Mouse (Mus musculus): ENCODE measurements around the gene Smarcd2. TPM values are rescaled to one million over a fixed set of nuclear protein-coding genes. Genes with fewer than 3 reads are reported as not detected.

Gene Smarcd2
- polyA plus RNA-seq, 1 experiment from 2014 or later: 78.6 TPM

GRCm38 (mm10) chr11:106265570-106265969, 7.2 kb downstream of the Smarcd2 start:
- Histone ChIP-seq H3K4me3 (ENCODE audit: low read length) (no peak overlapping the region), H3K27me3 (ENCODE audit: control insufficient read depth, insufficient read depth, low read length) (no peaks in the 10 kb centered on the region), H3K36me3 (ENCODE audit: control insufficient read depth, insufficient read depth, low read length) (peaks cover 74% of the 10 kb centered on the region), H3K9ac (ENCODE audit: low read depth, low read length) (no peak overlapping the region), H3K9me3 (ENCODE audit: control insufficient read depth, low read length) (no peaks in the 10 kb centered on the region), H3K4me1 (ENCODE audit: control insufficient read depth, insufficient read depth, low read length) (peaks cover 28% of the 10 kb centered on the region), H3K27ac (ENCODE audit: low read depth, low read length) (no peak overlapping the region), H3K4me2 (replicated peaks; ENCODE audit: low read depth, low read length) (no peak overlapping the region)
- 93% methylated on average over 4 of the region's 4 CpGs for WGBS
- ATAC-seq (ENCODE audit: low FRiP score, low TSS enrichment): no peak

- Histone ChIP-seq H3K9me3 (ENCODE audit: control insufficient read depth, low read length) (no peaks in the 10 kb centered on the region), H3K27ac (ENCODE audit: low read depth, low read length) (no peak overlapping the region), H3K4me3 (ENCODE audit: low read length) (no peak overlapping the region), H3K4me2 (replicated peaks; ENCODE audit: low read depth, low read length) (no peak overlapping the region), H3K36me3 (ENCODE audit: control insufficient read depth, insufficient read depth, low read length) (peaks cover 74% of the 10 kb centered on the region), H3K4me1 (ENCODE audit: control insufficient read depth, insufficient read depth, low read length) (peaks cover 23% of the 10 kb centered on the region), H3K9ac (ENCODE audit: low read depth, low read length) (no peak overlapping the region), H3K27me3 (ENCODE audit: control insufficient read depth, insufficient read depth, low read length) (no peaks in the 10 kb centered on the region)
- 94% methylated on average over 15 of the region's 15 CpGs for WGBS
- ATAC-seq (ENCODE audit: low FRiP score, low TSS enrichment): no peak
Observed at GRCm38 (mm10) chr11:106264988-106265387, 7.8 kb downstream of the Smarcd2 start.

DNA sequence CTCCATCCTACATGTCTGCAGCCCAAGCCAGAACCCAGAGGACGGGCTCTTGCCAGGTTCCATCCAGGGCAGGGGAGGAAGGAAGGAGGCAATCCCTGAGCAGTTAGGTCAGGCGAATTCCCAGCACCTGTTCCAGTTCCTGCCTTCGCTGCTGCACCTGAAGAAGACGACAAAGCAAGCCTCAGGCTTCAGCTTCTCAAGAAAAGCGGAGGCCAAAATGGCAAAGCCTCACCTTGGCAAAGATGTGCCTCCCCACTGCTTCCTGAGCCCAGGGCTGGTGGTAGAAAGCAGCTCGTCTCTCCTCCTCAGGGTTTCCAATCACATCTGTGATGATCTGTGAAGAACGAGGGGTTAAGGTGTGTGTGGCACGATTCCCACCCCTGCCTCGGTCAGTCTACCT, 8.8 kb downstream of the Smarcd2 start:
- H3K4me1 ChIP-seq (ENCODE audit: control insufficient read depth, insufficient read depth, low read length): peaks cover 16% of the 10 kb centered on the region
- no peak overlapping the region for H3K4me3 ChIP-seq (ENCODE audit: low read length)
- no peak overlapping the region for H3K27ac ChIP-seq (ENCODE audit: low read depth, low read length)
- WGBS: 90% methylated on average over 9 of the region's 9 CpGs
- H3K9ac ChIP-seq (ENCODE audit: low read depth, low read length): no peak overlapping the region
- no peak overlapping the region for H3K4me2 ChIP-seq (replicated peaks; ENCODE audit: low read depth, low read length)
- no peaks in the 10 kb centered on the region for H3K27me3 ChIP-seq (ENCODE audit: control insufficient read depth, insufficient read depth, low read length)
- H3K36me3 ChIP-seq (ENCODE audit: control insufficient read depth, insufficient read depth, low read length): peaks cover 81% of the 10 kb centered on the region
- no peaks in the 10 kb centered on the region for H3K9me3 ChIP-seq (ENCODE audit: control insufficient read depth, low read length)
- no peak for ATAC-seq (ENCODE audit: low FRiP score, low TSS enrichment)

GRCm38 (mm10) chr11:106260826-106261450, 11.8 kb downstream of the Smarcd2 start:
- Histone ChIP-seq H3K9ac (ENCODE audit: low read depth, low read length) (no peak overlapping the region), H3K4me1 (ENCODE audit: control insufficient read depth, insufficient read depth, low read length) (peaks cover 9% of the 10 kb centered on the region; the same call in 1 of the 2 replicates), H3K27me3 (ENCODE audit: control insufficient read depth, insufficient read depth, low read length) (no peaks in the 10 kb centered on the region), H3K4me3 (ENCODE audit: low read length) (no peak overlapping the region), H3K36me3 (ENCODE audit: control insufficient read depth, insufficient read depth, low read length) (peaks cover 74% of the 10 kb centered on the region), H3K4me2 (replicated peaks; ENCODE audit: low read depth, low read length) (no peak overlapping the region), H3K27ac (ENCODE audit: low read depth, low read length) (no peak overlapping the region), H3K9me3 (ENCODE audit: control insufficient read depth, low read length) (no peaks in the 10 kb centered on the region)
- 63% methylated on average over 14 of the region's 14 CpGs for WGBS
- ATAC-seq (ENCODE audit: low FRiP score, low TSS enrichment): no peak

DNA sequence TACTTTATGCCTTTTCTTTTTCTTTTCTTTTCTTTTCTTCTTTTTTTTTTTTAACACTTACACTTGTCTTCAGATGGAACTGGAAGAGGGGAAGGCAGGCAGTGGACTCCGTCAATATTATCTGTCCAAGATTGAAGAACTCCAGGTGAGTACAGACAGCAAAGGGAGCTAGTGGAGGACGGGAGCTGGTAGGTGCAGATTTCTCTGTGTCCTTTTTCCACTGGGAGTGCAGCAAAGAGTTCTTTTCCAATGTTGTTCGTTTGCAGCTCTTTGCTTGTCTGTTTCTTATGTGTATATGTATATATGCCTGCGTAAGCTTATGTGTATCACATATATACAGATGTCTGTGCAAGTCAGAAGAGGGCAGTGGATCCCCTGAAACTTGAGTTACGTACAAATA, 16.0 kb downstream of the Smarcd2 start:
- peaks cover 52% of the 10 kb centered on the region for H3K36me3 ChIP-seq (ENCODE audit: control insufficient read depth, insufficient read depth, low read length)
- no peak overlapping the region for H3K27ac ChIP-seq (ENCODE audit: low read depth, low read length)
- ATAC-seq (ENCODE audit: low FRiP score, low TSS enrichment): no peak
- no peaks in the 10 kb centered on the region for H3K9me3 ChIP-seq (ENCODE audit: control insufficient read depth, low read length)
- WGBS: 72% methylated on average over 5 of the region's 5 CpGs
- peaks cover 15% of the 10 kb centered on the region; the same call in 1 of the 2 replicates for H3K4me1 ChIP-seq (ENCODE audit: control insufficient read depth, insufficient read depth, low read length)
- H3K4me2 ChIP-seq (replicated peaks; ENCODE audit: low read depth, low read length): peak overlapping the region; percentile 53
- no peaks in the 10 kb centered on the region for H3K27me3 ChIP-seq (ENCODE audit: control insufficient read depth, insufficient read depth, low read length)
- peak overlapping the region; percentile 91 for H3K4me3 ChIP-seq (ENCODE audit: low read length)
- H3K9ac ChIP-seq (ENCODE audit: low read depth, low read length): peak overlapping the region; percentile 86; the same call in 1 of the 2 replicates

DNA sequence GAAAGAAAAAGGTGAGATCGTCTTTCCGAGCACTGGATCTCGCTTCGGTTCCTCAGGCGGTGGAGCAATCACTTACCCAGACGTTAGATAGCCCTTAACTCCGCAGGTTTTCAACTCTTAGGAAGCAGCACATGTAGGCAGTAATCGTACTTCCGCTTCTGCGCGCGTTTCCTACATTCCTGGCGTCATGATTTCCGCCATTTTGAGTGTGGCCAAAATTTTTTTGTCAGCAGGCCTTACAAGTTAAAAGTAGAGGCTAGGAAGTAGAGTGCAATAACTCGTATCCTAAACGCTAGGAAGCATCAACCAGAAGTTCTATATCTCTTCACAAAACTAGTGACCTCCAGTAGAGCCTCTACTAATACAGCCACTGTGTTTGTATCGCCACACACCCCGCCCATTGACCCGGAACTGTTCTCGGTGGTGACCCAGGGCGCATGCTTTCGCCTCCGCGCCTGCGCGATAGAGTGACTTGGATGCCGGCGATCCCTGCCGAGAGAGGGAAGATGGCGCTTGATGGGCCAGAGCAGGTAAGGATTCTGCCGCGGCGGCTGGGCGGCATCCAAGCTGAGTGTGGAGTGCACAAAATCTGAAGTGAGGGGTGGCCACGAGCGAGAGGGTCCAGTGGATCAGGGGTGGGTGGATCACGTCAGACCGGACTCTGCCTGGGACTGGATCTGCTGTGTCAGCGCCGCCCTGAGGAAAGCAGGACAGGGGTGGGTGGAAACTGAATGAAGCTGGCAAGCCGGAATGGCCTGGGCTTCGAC, 16.9 kb downstream of the Smarcd2 start, which contains the start of the genes Ftsj3 and Psmc5:
Gene Ftsj3, minus strand, starts transcription at position 395 of the 767 bp plus-strand sequence.
Gene Psmc5, plus strand, starts transcription at position 470 of the 767 bp plus-strand sequence.
- H3K4me2 ChIP-seq (replicated peaks; ENCODE audit: low read depth, low read length): peak within 1 kb of the TSS; percentile 83
- peak within 1 kb of the TSS; percentile 86 for H3K9ac ChIP-seq (ENCODE audit: low read depth, low read length)
- H3K27me3 ChIP-seq (ENCODE audit: control insufficient read depth, insufficient read depth, low read length): no peaks in the 10 kb centered on the region
- H3K4me3 ChIP-seq (ENCODE audit: low read length): peak within 1 kb of the TSS; percentile 91
- ATAC-seq (ENCODE audit: low FRiP score, low TSS enrichment): peak; percentile 96
- H3K4me1 ChIP-seq (ENCODE audit: control insufficient read depth, insufficient read depth, low read length): peaks cover 15% of the 10 kb centered on the region; the same call in 1 of the 2 replicates
- no peaks in the 10 kb centered on the region for H3K9me3 ChIP-seq (ENCODE audit: control insufficient read depth, low read length)
- H3K36me3 ChIP-seq (ENCODE audit: control insufficient read depth, insufficient read depth, low read length): peaks cover 52% of the 10 kb centered on the region
- H3K27ac ChIP-seq (ENCODE audit: low read depth, low read length): peak within 1 kb of the TSS; percentile 32; the same call in 1 of the 2 replicates
- WGBS: under 1% methylated on average over 42 of the region's 42 CpGs

DNA sequence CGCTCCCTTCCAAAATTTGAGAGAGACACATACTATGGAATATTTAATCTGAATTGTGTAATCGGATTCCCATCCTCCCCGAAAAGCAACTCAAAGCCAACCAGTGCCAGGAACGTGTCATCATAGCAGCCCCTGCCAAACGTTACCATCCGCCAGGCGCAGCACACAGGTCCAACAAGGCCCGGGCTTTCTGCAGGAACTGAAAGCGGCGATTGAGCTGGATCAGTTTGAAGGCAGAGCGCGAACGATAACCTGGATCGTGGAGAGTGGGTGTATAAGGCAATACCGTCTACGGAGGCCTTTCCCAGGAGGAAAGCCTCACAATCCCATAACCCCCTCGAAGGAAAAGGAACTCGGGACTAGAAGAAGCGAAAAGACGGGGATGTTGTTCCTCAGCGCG, 17.6 kb downstream of the Smarcd2 start:
- H3K4me3 ChIP-seq (ENCODE audit: low read length): peak overlapping the region; percentile 91
- peak overlapping the region; percentile 32; the same call in 1 of the 2 replicates for H3K27ac ChIP-seq (ENCODE audit: low read depth, low read length)
- H3K4me1 ChIP-seq (ENCODE audit: control insufficient read depth, insufficient read depth, low read length): peaks cover 15% of the 10 kb centered on the region; the same call in 1 of the 2 replicates
- H3K9ac ChIP-seq (ENCODE audit: low read depth, low read length): peak overlapping the region; percentile 86
- no peaks in the 10 kb centered on the region for H3K9me3 ChIP-seq (ENCODE audit: control insufficient read depth, low read length)
- ATAC-seq (ENCODE audit: low FRiP score, low TSS enrichment): peak; percentile 28; the same call in 1 of the 2 replicates
- WGBS: 2% methylated on average over 22 of the region's 22 CpGs
- H3K36me3 ChIP-seq (ENCODE audit: control insufficient read depth, insufficient read depth, low read length): peaks cover 56% of the 10 kb centered on the region
- no peaks in the 10 kb centered on the region for H3K27me3 ChIP-seq (ENCODE audit: control insufficient read depth, insufficient read depth, low read length)
- peak overlapping the region; percentile 83 for H3K4me2 ChIP-seq (replicated peaks; ENCODE audit: low read depth, low read length)

GRCm38 (mm10) chr11:106254767-106255166, 18.0 kb downstream of the Smarcd2 start:
- WGBS: 25% methylated on average over 2 of the region's 2 CpGs
- Histone ChIP-seq H3K27ac (ENCODE audit: low read depth, low read length) (no peak overlapping the region), H3K4me1 (ENCODE audit: control insufficient read depth, insufficient read depth, low read length) (peaks cover 15% of the 10 kb centered on the region; the same call in 1 of the 2 replicates), H3K36me3 (ENCODE audit: control insufficient read depth, insufficient read depth, low read length) (peaks cover 60% of the 10 kb centered on the region), H3K4me3 (ENCODE audit: low read length) (peak overlapping the region; percentile 91), H3K9me3 (ENCODE audit: control insufficient read depth, low read length) (no peaks in the 10 kb centered on the region), H3K9ac (ENCODE audit: low read depth, low read length) (peak overlapping the region; percentile 86), H3K27me3 (ENCODE audit: control insufficient read depth, insufficient read depth, low read length) (no peaks in the 10 kb centered on the region), H3K4me2 (replicated peaks; ENCODE audit: low read depth, low read length) (peak overlapping the region; percentile 83)
- ATAC-seq (ENCODE audit: low FRiP score, low TSS enrichment): no peak

DNA sequence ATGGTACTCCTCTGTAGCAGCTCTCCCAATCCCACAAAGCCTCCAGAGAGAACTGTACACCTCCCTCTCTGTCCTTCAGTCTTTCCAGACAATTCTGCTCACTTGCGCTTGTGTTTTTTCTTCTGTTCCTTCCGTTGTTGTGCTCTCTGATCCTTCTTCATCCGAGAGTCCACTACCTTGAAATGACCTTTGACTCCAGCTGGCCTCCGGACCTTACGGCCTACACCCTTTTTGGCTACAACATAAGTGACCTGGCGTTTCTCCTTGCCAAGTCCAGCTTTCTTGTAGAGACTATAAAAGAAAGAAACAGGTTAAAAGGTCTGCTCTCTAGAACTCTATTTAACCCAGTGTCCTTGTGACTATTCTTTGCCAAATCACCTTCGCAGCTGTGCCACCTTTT, 23.4 kb downstream of the Smarcd2 start:
- WGBS: 81% methylated on average over 7 of the region's 7 CpGs
- Histone ChIP-seq H3K4me3 (ENCODE audit: low read length) (no peak overlapping the region), H3K9ac (ENCODE audit: low read depth, low read length) (no peak overlapping the region), H3K4me1 (ENCODE audit: control insufficient read depth, insufficient read depth, low read length) (no peaks in the 10 kb centered on the region), H3K9me3 (ENCODE audit: control insufficient read depth, low read length) (peaks cover 5% of the 10 kb centered on the region), H3K36me3 (ENCODE audit: control insufficient read depth, insufficient read depth, low read length) (peaks cover 94% of the 10 kb centered on the region), H3K4me2 (replicated peaks; ENCODE audit: low read depth, low read length) (no peak overlapping the region), H3K27ac (ENCODE audit: low read depth, low read length) (no peak overlapping the region), H3K27me3 (ENCODE audit: control insufficient read depth, insufficient read depth, low read length) (no peaks in the 10 kb centered on the region)
- ATAC-seq (ENCODE audit: low FRiP score, low TSS enrichment): no peak

All from kidney, embryonic 14.5 days (tissue).